Mouse (Mus musculus) ovary, adult 2 months (tissue): ENCODE data around the gene Syne4. TPM values are rescaled to one million over a fixed set of nuclear protein-coding genes. Genes with fewer than 3 reads are reported as not detected.

ENCODE experiments used
- polyA plus RNA-seq: library from polyadenylated mRNA; depleted of rRNA; stranded (reverse); fragments of >200 nt; gene quantifications from 2 replicates; pipeline ENCODE4 v1.2.3, GENCODE M21; 2012; rRNA removed

Syne4 gene
- 46.3 and 55.1 TPM in 2 replicates for polyA plus RNA-seq

GRCm38 (mm10) chr7:30314721-30315155, at the start of gene Syne4:
Gene Syne4 (plus strand): TSS chr7:30314807.

GRCm38 (mm10) chr7:30279951-30280669, 34.5 kb upstream of the Syne4 start, which contains the start of the genes Thap8 and Wdr62:
Gene Thap8 (plus strand): TSS chr7:30280094.
Gene Wdr62 (minus strand): TSS chr7:30280419.

GRCm38 (mm10) chr7:30291215-30292131, 23.1 kb upstream of the Syne4 start, which contains the start of gene Clip3:
Gene Clip3 (plus strand): TSS chr7:30291728.

GRCm38 (mm10) chr7:30308076-30309005, 6.3 kb upstream of the Syne4 start, which contains the start of gene Alkbh6:
Gene Alkbh6 (plus strand): TSS chr7:30308717.

GRCm38 (mm10) chr7:30321539-30322284, 7.1 kb downstream of the Syne4 start, which contains the start of gene E130208F15Rik:
Gene E130208F15Rik (plus strand): TSS chr7:30321740.

GRCm38 (mm10) chr7:30323795-30324194, 9.2 kb downstream of the Syne4 start, which contains the start of gene Sdhaf1:
Gene Sdhaf1 (minus strand): TSS chr7:30323895.

GRCm38 (mm10) chr7:30362652-30363343, 48.2 kb downstream of the Syne4 start, which contains the start of gene Lrfn3:
Gene Lrfn3 (minus strand): TSS chr7:30362772.

Other genes starting within 250 kb of the Syne4 start
- gene Zfp82, start 241.9 kb upstream of the Syne4 start, polyA plus RNA-seq: 0.25 and 0.52 TPM in 2 replicates
- 0.17 TPM in 1 of 2 replicates, not detected in the other for gene Gm26920, start 224.4 kb upstream of the Syne4 start, polyA plus RNA-seq
- 1.4 and 1.5 TPM in 2 replicates for gene Zfp566, start 224.3 kb upstream of the Syne4 start, polyA plus RNA-seq
- 16.3 and 17.8 TPM in 2 replicates for gene Zfp260, start 220.0 kb upstream of the Syne4 start, polyA plus RNA-seq
- 1.4 and 1.6 TPM in 2 replicates for gene Zfp382, start 192.9 kb upstream of the Syne4 start, polyA plus RNA-seq
- 15.8 and 17.8 TPM in 2 replicates for gene Zfp146, start 145.1 kb upstream of the Syne4 start, polyA plus RNA-seq
- gene Cox7a1, start 130.7 kb upstream of the Syne4 start, polyA plus RNA-seq: 5.5 and 7.1 TPM in 2 replicates
- gene Capns1, start 116.0 kb upstream of the Syne4 start, polyA plus RNA-seq: 713 and 1,238 TPM in 2 replicates
- gene Polr2i, start 82.9 kb upstream of the Syne4 start, polyA plus RNA-seq: 136 and 192 TPM in 2 replicates
- gene Tbcb, start 82.5 kb upstream of the Syne4 start, polyA plus RNA-seq: 61.2 and 66.3 TPM in 2 replicates
- gene Ovol3, start 79.1 kb upstream of the Syne4 start, polyA plus RNA-seq: not detected in 2 replicates
- 0.30 and 0.32 TPM in 2 replicates for gene Thap8, start 34.7 kb upstream of the Syne4 start, polyA plus RNA-seq
- gene Wdr62, start 34.4 kb upstream of the Syne4 start, polyA plus RNA-seq: 28.0 and 38.0 TPM in 2 replicates
- 34.0 and 48.6 TPM in 2 replicates for gene Clip3, start 23.1 kb upstream of the Syne4 start, polyA plus RNA-seq
- 232 and 247 TPM in 2 replicates for gene Alkbh6, start 6.1 kb upstream of the Syne4 start, polyA plus RNA-seq
- 1.1 and 1.9 TPM in 2 replicates for gene E130208F15Rik, start 6.9 kb downstream of the Syne4 start, polyA plus RNA-seq
- gene Sdhaf1, start 9.1 kb downstream of the Syne4 start, polyA plus RNA-seq: 30.7 and 44.4 TPM in 2 replicates
- 32.0 and 32.3 TPM in 2 replicates for gene Lrfn3, start 48.0 kb downstream of the Syne4 start, polyA plus RNA-seq
- 122 and 192 TPM in 2 replicates for gene Tyrobp, start 99.0 kb downstream of the Syne4 start, polyA plus RNA-seq
- gene Hcst, start 105.0 kb downstream of the Syne4 start, polyA plus RNA-seq: 10.0 and 17.3 TPM in 2 replicates
- 2.7 and 3.1 TPM in 2 replicates for gene Nfkbid, start 106.9 kb downstream of the Syne4 start, polyA plus RNA-seq
- gene Aplp1, start 130.7 kb downstream of the Syne4 start, polyA plus RNA-seq: 8.6 and 11.4 TPM in 2 replicates
- gene Kirrel2, start 142.9 kb downstream of the Syne4 start, polyA plus RNA-seq: not detected in 2 replicates
- not detected in 2 replicates for gene Nphs1, start 143.5 kb downstream of the Syne4 start, polyA plus RNA-seq
- gene Prodh2, start 178.8 kb downstream of the Syne4 start, polyA plus RNA-seq: 0.24 and 0.52 TPM in 2 replicates
- 26.8 and 28.0 TPM in 2 replicates for gene Arhgap33, start 220.3 kb downstream of the Syne4 start, polyA plus RNA-seq
- gene Hspb6, start 237.4 kb downstream of the Syne4 start, polyA plus RNA-seq: 35.0 and 43.0 TPM in 2 replicates
- 16.8 and 22.1 TPM in 2 replicates for gene Proser3, start 237.5 kb downstream of the Syne4 start, polyA plus RNA-seq
- 38.6 and 52.1 TPM in 2 replicates for gene Lin37, start 245.0 kb downstream of the Syne4 start, polyA plus RNA-seq
- 54.3 and 70.9 TPM in 2 replicates for gene U2af1l4, start 248.5 kb downstream of the Syne4 start, polyA plus RNA-seq
- 1.2 and 1.7 TPM in 2 replicates for gene Gm49396, start 248.5 kb downstream of the Syne4 start, polyA plus RNA-seq
- 84.6 and 110 TPM in 2 replicates for gene Psenen, start 248.8 kb downstream of the Syne4 start, polyA plus RNA-seq